Mouse (Mus musculus): ENCODE measurements around the gene Tbc1d22a. TPM values are rescaled to one million over a fixed set of nuclear protein-coding genes. Genes with fewer than 3 reads are reported as not detected.

Gene Tbc1d22a
- total and polyA plus RNA-seq, 3 experiments = 15.1 to 21.1 TPM; not detected in 1

GRCm38 (mm10) chr15:86370846-86371245, 156.6 kb downstream of the Tbc1d22a start:
- no peaks in the 10 kb centered on the region for H3K36me3 ChIP-seq (ENCODE audit: control insufficient read depth in 1 of 2, insufficient read depth in 2 of 2, low read length in 2 of 2)
- no peak overlapping the region for H3K4me3 ChIP-seq (ENCODE audit: control insufficient read depth in 1 of 2, insufficient read depth in 1 of 2, low read depth in 2 of 2, low read length in 2 of 2)
- no peak for TF ChIP-seq ZKSCAN1 (IDR thresholded peaks at IDR 0.05; ENCODE audit: low read depth, low read length)
- TF ChIP-seq CTCF (IDR thresholded peaks at IDR 0.05 in 2 of 3, conservative IDR thresholded peaks at IDR 0.05 in 1 of 3; ENCODE audit: control insufficient read depth in 1 of 3, insufficient read depth in 1 of 3, low read depth in 2 of 3, low read length in 3 of 3, poor library complexity in 1 of 3, severe bottlenecking in 1 of 3) = no peak
- no peak for TF ChIP-seq USF2 (IDR thresholded peaks at IDR 0.05; ENCODE audit: borderline replicate concordance in 1 of 2, insufficient read depth in 1 of 2, low read depth in 1 of 2, low read length in 2 of 2)
- TF ChIP-seq POLR2AphosphoS2 (IDR thresholded peaks at IDR 0.05; ENCODE audit: low read length) = no peak
- no peak for DNase-seq (ENCODE audit: low read depth, low spot score)
- H3K4me1 ChIP-seq (ENCODE audit: control insufficient read depth in 1 of 2, insufficient read depth in 2 of 2, low read length in 2 of 2) = no peaks in the 10 kb centered on the region
- H3K79me2 ChIP-seq (ENCODE audit: control insufficient read depth, insufficient read depth, low read length, poor library complexity) = no peaks in the 10 kb centered on the region
- H3K27me3 ChIP-seq (ENCODE audit: control insufficient read depth in 1 of 2, insufficient read depth in 2 of 2, low read length in 2 of 2) = no peaks in the 10 kb centered on the region
- H3K9ac ChIP-seq (ENCODE audit: control insufficient read depth, low read depth, low read length, poor library complexity, severe bottlenecking) = no peak overlapping the region
- no peak overlapping the region for H3K27ac ChIP-seq (ENCODE audit: control insufficient read depth, low read depth, low read length)
- no peaks in the 10 kb centered on the region for H3K9me3 ChIP-seq (replicated peaks; ENCODE audit: insufficient read depth, low read length)

GRCm38 (mm10) chr15:86375262-86375661, 161.0 kb downstream of the Tbc1d22a start:
- no peaks in the 10 kb centered on the region for H3K36me3 ChIP-seq (ENCODE audit: control insufficient read depth in 1 of 2, insufficient read depth in 2 of 2, low read length in 2 of 2)
- no peak for DNase-seq (ENCODE audit: low read depth, low spot score)
- H3K9ac ChIP-seq (ENCODE audit: control insufficient read depth, low read depth, low read length, poor library complexity, severe bottlenecking) = no peak overlapping the region
- H3K4me3 ChIP-seq (ENCODE audit: control insufficient read depth in 1 of 2, insufficient read depth in 1 of 2, low read depth in 2 of 2, low read length in 2 of 2) = no peak overlapping the region
- H3K27ac ChIP-seq (ENCODE audit: control insufficient read depth, low read depth, low read length) = no peak overlapping the region
- H3K27me3 ChIP-seq (ENCODE audit: control insufficient read depth in 1 of 2, insufficient read depth in 2 of 2, low read length in 2 of 2) = no peaks in the 10 kb centered on the region
- H3K9me3 ChIP-seq (replicated peaks; ENCODE audit: insufficient read depth, low read length) = no peaks in the 10 kb centered on the region
- no peaks in the 10 kb centered on the region for H3K79me2 ChIP-seq (ENCODE audit: control insufficient read depth, insufficient read depth, low read length, poor library complexity)
- H3K4me1 ChIP-seq (ENCODE audit: control insufficient read depth in 1 of 2, insufficient read depth in 2 of 2, low read length in 2 of 2) = no peaks in the 10 kb centered on the region
- TF ChIP-seq MAZ (IDR thresholded peaks at IDR 0.05; ENCODE audit: low read depth, low read length) = no peak
- no peak for TF ChIP-seq USF1 (IDR thresholded peaks at IDR 0.05; ENCODE audit: low read depth, low read length)
- no peak for TF ChIP-seq TAL1 (IDR thresholded peaks at IDR 0.05; ENCODE audit: low read length)
- no peak for TF ChIP-seq TBP (IDR thresholded peaks at IDR 0.05; ENCODE audit: low read depth, low read length)
- no peak for TF ChIP-seq KAT2A (conservative IDR thresholded peaks at IDR 0.05; ENCODE audit: low read depth, low read length)
- no peak for TF ChIP-seq POLR2AphosphoS2 (IDR thresholded peaks at IDR 0.05; ENCODE audit: low read length)
- TF ChIP-seq RAD21 (IDR thresholded peaks at IDR 0.05; ENCODE audit: low read depth, low read length) = no peak
- TF ChIP-seq E2F4 (IDR thresholded peaks at IDR 0.05; ENCODE audit: borderline replicate concordance, low read depth, low read length) = no peak
- TF ChIP-seq CTCF (IDR thresholded peaks at IDR 0.05 in 2 of 3, conservative IDR thresholded peaks at IDR 0.05 in 1 of 3; ENCODE audit: control insufficient read depth in 1 of 3, insufficient read depth in 1 of 3, low read depth in 2 of 3, low read length in 3 of 3, poor library complexity in 1 of 3, severe bottlenecking in 1 of 3) = no peak
- TF ChIP-seq SIN3A (IDR thresholded peaks at IDR 0.05; ENCODE audit: low read length) = no peak
- TF ChIP-seq GABPA (IDR thresholded peaks at IDR 0.05; ENCODE audit: low read depth, low read length) = no peak
- TF ChIP-seq MYC (IDR thresholded peaks at IDR 0.05; ENCODE audit: low read depth, low read length) = no peak
- TF ChIP-seq CHD1 (IDR thresholded peaks at IDR 0.05; ENCODE audit: low read depth, low read length) = no peak
- TF ChIP-seq TCF12 (IDR thresholded peaks at IDR 0.05; ENCODE audit: low read depth, low read length) = no peak
- no peak for TF ChIP-seq ELF1 (IDR thresholded peaks at IDR 0.05; ENCODE audit: low read depth, low read length)
- TF ChIP-seq ETS1 (IDR thresholded peaks at IDR 0.05; ENCODE audit: low read depth, low read length) = no peak
- no peak for TF ChIP-seq ZMIZ1 (IDR thresholded peaks at IDR 0.05; ENCODE audit: low read depth, low read length)
- no peak for TF ChIP-seq USF2 (IDR thresholded peaks at IDR 0.05; ENCODE audit: borderline replicate concordance in 1 of 2, insufficient read depth in 1 of 2, low read depth in 1 of 2, low read length in 2 of 2)
- TF ChIP-seq BHLHE40 (IDR thresholded peaks at IDR 0.05; ENCODE audit: borderline replicate concordance, low read depth, low read length) = no peak
- no peak for TF ChIP-seq NRF1 (IDR thresholded peaks at IDR 0.05; ENCODE audit: insufficient read depth, low read depth, low read length, poor library complexity, severe bottlenecking)

Measured in MEL (cell line).